Mouse (Mus musculus) heart, adult 2 months (tissue): ENCODE data around the gene Zfp978.
"Not testable (repeated sequence)": the region's sequence is repeated elsewhere in the genome, so short reads cannot be mapped to it uniquely, and the experiment has no call there.

ENCODE experiments used
- CTCF ChIP-seq: fragments of 200-600 bp; IDR thresholded peaks from 2 replicates; pipeline ENCODE4 v1.8.1; 2022; ENCODE audit warnings: antibody characterized with exemption, mild to moderate bottlenecking, moderate library complexity
- EP300 ChIP-seq: fragments of 200-500 bp; IDR thresholded peaks from 2 replicates; pipeline ENCODE4 v1.6.1; 2011; ENCODE audit warnings: low read depth, low read length, control low read depth; ENCODE audit not compliant: insufficient read depth

DNA sequence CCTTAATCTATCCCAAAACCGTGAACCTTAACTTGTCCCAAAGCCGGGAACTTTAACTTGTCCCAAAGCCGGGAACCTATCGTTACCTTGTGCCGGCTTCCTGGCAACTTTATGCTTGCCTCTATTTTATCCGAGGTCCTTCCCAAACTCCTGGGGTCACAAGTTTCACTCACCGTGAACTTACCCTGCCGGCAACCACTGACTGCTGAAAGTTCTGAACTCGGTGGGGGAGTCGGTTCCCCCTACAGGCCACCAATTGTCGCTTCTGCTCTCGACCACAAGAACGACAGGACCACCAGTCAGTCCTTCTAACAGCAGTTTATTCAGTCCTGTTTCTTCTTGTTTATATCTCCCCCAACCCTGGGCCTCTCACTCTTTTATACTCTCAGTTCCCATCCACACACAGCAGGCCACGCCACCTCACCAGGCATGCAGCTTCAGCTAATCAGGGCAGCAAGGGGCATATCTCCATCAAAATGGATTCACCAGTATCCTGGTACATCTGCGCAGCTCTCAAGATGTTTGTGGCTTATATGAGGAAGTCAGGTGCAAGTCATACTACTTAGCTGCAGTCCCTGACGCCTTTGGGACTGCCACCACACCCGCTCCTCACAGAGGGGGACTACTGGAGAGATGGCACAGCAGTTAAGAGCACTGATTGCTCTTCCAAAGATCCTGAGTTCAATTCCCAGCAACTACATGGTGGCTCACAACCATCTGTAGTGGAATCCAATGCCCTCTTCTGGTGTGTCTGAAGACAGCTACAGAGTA, 40.8 kb downstream of the Zfp978 start:
- not testable (repeated sequence) for TF ChIP-seq EP300, CTCF
